Mouse (Mus musculus) kidney, adult 11 months (tissue): ENCODE measurements around the gene Gm10318.

Source experiments
- DNase-seq: peaks from one replicate; pipeline ENCODE4 v3.0.0; 2022

Gene Gm10318

DNA sequence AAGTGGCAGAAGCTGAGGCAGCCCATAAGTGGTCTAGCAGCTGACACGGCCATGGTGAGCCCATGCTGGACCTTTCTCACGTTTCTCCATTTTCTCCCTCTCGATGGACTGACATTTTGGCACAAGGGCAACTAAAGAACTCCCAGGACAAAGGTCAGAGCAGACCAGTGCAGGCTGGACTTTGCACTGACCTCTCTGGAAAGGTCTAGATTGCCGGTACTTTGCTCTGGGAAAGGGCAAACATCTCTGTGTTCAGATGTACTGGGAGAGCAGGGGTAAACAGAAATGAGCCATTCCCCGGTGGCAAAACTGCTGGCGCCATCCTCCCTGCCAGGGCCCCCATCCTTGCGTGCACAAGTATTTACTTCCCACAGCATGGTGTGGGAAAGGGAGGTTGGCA lies 47.5 kb downstream of the Gm10318 start:
- DNase-seq, result peak; percentile 63

- DNase-seq, result no peak
These were observed 48.5 kb downstream of the Gm10318 start for GRCm38 (mm10) chr10:77900903-77901818.

DNA sequence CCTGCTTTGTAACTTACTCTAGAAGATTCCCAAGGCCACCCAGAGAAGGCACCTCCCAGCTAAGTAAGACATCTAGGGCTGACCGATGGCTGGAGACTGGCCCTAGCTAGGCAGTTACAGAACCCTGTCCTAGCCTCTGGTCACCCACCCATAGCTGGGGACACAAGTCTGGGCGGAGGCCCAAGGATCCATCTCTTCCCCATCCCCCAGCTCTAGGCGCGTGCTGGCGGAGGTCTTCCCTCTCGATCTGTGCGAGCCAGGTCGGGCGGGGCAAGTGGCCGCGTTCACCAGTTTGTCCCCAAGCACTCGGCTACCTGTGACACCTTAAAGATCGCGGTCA lies 49.2 kb downstream of the Gm10318 start:
- DNase-seq, result no peak

- peak; percentile 57 for DNase-seq
These were observed 49.7 kb downstream of the Gm10318 start, which contains the start of gene Lrrc3 for GRCm38 (mm10) chr10:77902211-77902893. Lrrc3 (minus strand) TSS chr10:77902536.

DNA sequence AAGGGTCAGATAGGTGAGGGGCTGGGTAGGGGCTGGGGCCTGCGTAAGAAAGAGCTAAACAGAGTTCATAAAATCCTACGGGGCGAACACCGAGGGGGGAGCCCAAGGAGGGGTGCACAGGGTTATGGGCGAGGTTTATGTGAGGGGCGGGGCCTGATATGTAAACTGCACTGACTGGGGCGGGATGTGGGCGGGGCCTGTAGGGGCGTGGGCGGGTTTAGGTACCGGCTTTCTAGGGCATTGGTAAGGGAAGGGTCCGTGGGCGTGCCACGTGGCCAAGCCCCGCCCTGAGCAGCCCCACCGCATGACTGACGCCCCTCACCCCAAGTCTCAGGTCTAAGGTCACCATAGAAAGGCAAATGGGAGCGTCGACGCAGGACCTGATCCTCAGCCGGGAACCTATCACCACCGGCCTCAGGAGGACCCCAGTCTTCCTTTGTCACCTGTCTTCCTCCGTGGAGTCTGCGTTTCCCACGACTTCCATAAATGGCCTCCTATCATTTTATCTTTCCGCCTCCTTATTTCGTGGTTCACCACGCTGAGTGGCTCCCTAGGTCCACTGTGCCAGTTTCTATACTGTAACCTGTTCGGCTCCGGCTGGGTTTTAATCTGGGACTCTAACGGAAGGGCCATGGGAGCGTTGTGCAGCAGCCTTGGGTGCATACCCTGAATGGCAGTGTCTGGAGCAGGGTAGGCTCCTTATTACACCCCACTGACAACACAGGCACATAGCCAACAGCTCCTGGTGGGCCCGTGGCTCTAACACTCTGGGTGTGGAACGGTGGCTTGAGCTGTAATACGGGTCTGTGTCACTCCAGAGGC lies 50.4 kb downstream of the Gm10318 start:
- DNase-seq, result peak; percentile 43
